Mouse (Mus musculus) forebrain, embryonic 11.5 days (tissue): Measurements from ENCODE around the gene Cyp4b1. TPM values are rescaled to one million over a fixed set of nuclear protein-coding genes. Genes with fewer than 3 reads are reported as not detected.

Source experiments
- ATAC-seq: fragments of 200-750 bp; cut with Nextera tagmentation; replicated peaks from 2 replicates; pipeline ENCODE4 v1.8.0; 2017; ENCODE audit warnings: moderate TSS enrichment; ENCODE audit not compliant: low FRiP score
- DNase-seq: peaks from one replicate; pipeline ENCODE4 v3.0.0-alpha.2; 2017; ENCODE audit warnings: low spot score
- H3K27ac ChIP-seq: fragments of 300-500 bp; sonication (generic); 2 replicates; pipeline ENCODE4 v1.5.1; 2014; ENCODE audit warnings: low read depth, low read length
- H3K27me3 ChIP-seq: fragments of 300-500 bp; sonication (generic); 2 replicates; pipeline ENCODE4 v1.6.1; 2014; ENCODE audit warnings: mild to moderate bottlenecking, low read length, mixed read lengths; ENCODE audit not compliant: control insufficient read depth, insufficient read depth
- H3K36me3 ChIP-seq: fragments of 300-500 bp; sonication (generic); 2 replicates; pipeline ENCODE4 v1.6.1; 2014; ENCODE audit warnings: mild to moderate bottlenecking, low read length, moderate library complexity, mixed read lengths; ENCODE audit not compliant: control insufficient read depth, insufficient read depth
- H3K4me1 ChIP-seq: fragments of 300-500 bp; sonication (generic); replicated peaks from 2 replicates; pipeline ENCODE4 v1.6.1; 2014; ENCODE audit warnings: low read length, mixed read lengths; ENCODE audit not compliant: control insufficient read depth, insufficient read depth
- H3K4me2 ChIP-seq: fragments of 300-500 bp; sonication (generic); 2 replicates; pipeline ENCODE4 v1.6.1; 2014; ENCODE audit warnings: low read depth, mild to moderate bottlenecking, low read length, moderate library complexity, mixed read lengths; ENCODE audit not compliant: severe bottlenecking
- H3K4me3 ChIP-seq: fragments of 300-500 bp; sonication (generic); 2 replicates; pipeline ENCODE4 v1.5.1; 2014; ENCODE audit warnings: low read depth, low read length
- H3K9ac ChIP-seq: fragments of 300-500 bp; sonication (generic); 2 replicates; pipeline ENCODE4 v1.6.1; 2014; ENCODE audit warnings: low read length
- H3K9me3 ChIP-seq: fragments of 300-500 bp; sonication (generic); 2 replicates; pipeline ENCODE4 v1.6.1; 2016; ENCODE audit warnings: low read length, mixed read lengths; ENCODE audit not compliant: control insufficient read depth
- WGBS: fragments of 180-500 bp; shearing (Covaris S2); extraction: QIAGEN DNeasy Blood & Tissue Kit; methylation state at CpG from one replicate; pipeline ENCODE4 v1.1.7; 2014; 5-methylcytosine and 5-hydroxymethylcytosine counted together
- polyA plus RNA-seq: library from polyadenylated mRNA; unstranded; fragments of >200 nt; fragmentation: Nextera tagmentation; extraction: Ambion mirVana; gene quantifications from 2 replicates; pipeline ENCODE4 v1.2.1, GENCODE M21; 2014

Cyp4b1 gene
- polyA plus RNA-seq, 1 experiment from 2014 or later = not detected

- ATAC-seq (no peak), DNase-seq (no peak)
- no peak overlapping the region for H3K27ac ChIP-seq
- no peak overlapping the region for H3K9ac ChIP-seq
- no peaks in the 10 kb centered on the region for H3K9me3 ChIP-seq
- no peaks in the 10 kb centered on the region for H3K27me3 ChIP-seq
- WGBS = 80% methylated on average over 2 of the region's 2 CpGs
- no peak overlapping the region for H3K4me2 ChIP-seq
- H3K4me1 ChIP-seq = no peaks in the 10 kb centered on the region
- no peaks in the 10 kb centered on the region for H3K36me3 ChIP-seq
- no peak overlapping the region for H3K4me3 ChIP-seq
Observed at GRCm38 (mm10) chr4:115575776-115576175, 71.7 kb downstream of the Cyp4b1 start.

- Histone ChIP-seq H3K9me3 (no peaks in the 10 kb centered on the region), H3K4me3 (no peak overlapping the region), H3K4me2 (no peak overlapping the region), H3K27ac (no peak overlapping the region), H3K9ac (no peak overlapping the region), H3K36me3 (no peaks in the 10 kb centered on the region), H3K27me3 (no peaks in the 10 kb centered on the region), H3K4me1 (no peaks in the 10 kb centered on the region)
- DNase-seq (no peak), ATAC-seq (no peak)
- 78% methylated on average over 3 of the region's 3 CpGs for WGBS
Observed at GRCm38 (mm10) chr4:115575255-115575654, 72.3 kb downstream of the Cyp4b1 start.

Other genes with a start within 250 kb of the Cyp4b1 start
- not detected in 2 replicates for gene Cyp4a12b, start 236.1 kb downstream of the Cyp4b1 start, polyA plus RNA-seq
- not detected in 2 replicates for gene Cyp4a30b, start 195.1 kb downstream of the Cyp4b1 start, polyA plus RNA-seq
- gene Cyp4a14, start 151.6 kb downstream of the Cyp4b1 start, polyA plus RNA-seq = not detected in 2 replicates
- not detected in 2 replicates for gene Cyp4a10, start 129.5 kb downstream of the Cyp4b1 start, polyA plus RNA-seq
- not detected in 2 replicates for gene Cyp4a31, start 84.1 kb downstream of the Cyp4b1 start, polyA plus RNA-seq
- gene Cyp4a32, start 46.8 kb downstream of the Cyp4b1 start, polyA plus RNA-seq = not detected in 2 replicates
- gene Efcab14, start 90.0 kb upstream of the Cyp4b1 start, polyA plus RNA-seq = 43.5 and 46.1 TPM in 2 replicates
- 0.81 TPM in 1 of 2 replicates, not detected in the other for gene Tex38, start 133.3 kb upstream of the Cyp4b1 start, polyA plus RNA-seq
- 48.2 and 49.2 TPM in 2 replicates for gene Atpaf1, start 137.1 kb upstream of the Cyp4b1 start, polyA plus RNA-seq
- 3.1 and 5.0 TPM in 2 replicates for gene Mob3c, start 180.4 kb upstream of the Cyp4b1 start, polyA plus RNA-seq
- 21.9 and 25.8 TPM in 2 replicates for gene Mknk1, start 191.5 kb upstream of the Cyp4b1 start, polyA plus RNA-seq
- not detected in 2 replicates for gene Kncn, start 236.7 kb upstream of the Cyp4b1 start, polyA plus RNA-seq
- not detected in 2 replicates for gene 6430628N08Rik, start 242.9 kb upstream of the Cyp4b1 start, polyA plus RNA-seq